ENCODE assay signal across 42 mouse cellular contexts in genomic region chr5:120670132-120670531, GRCm38 (mm10). TPM values are rescaled to one million over a fixed set of nuclear protein-coding genes. Genes with fewer than 3 reads are reported as not detected.
"Had no signal": no experiment of that assay in that cellular context is flagged by ENCODE, and none has a peak within 500 bp of the region (broad histone marks: within the 10 kb centered on the region; RNA-seq: fewer than 3 reads in every experiment).

No protein-coding gene starts in this region.

- H3K9me3 ChIP-seq: heart, embryonic 10.5 days; heart, embryonic 12.5 days; heart, embryonic 13.5 days; heart, embryonic 15.5 days; hindbrain, embryonic 10.5 days; hindbrain, embryonic 12.5 days; hindbrain, embryonic 13.5 days; hindbrain, embryonic 15.5 days; intestine, embryonic 15.5 days; kidney, embryonic 15.5 days had no signal

- H3K27me3 ChIP-seq: hindbrain, embryonic 15.5 days had no signal

- H3K4me2 ChIP-seq: heart, embryonic 11.5 days; heart, embryonic 12.5 days; heart, embryonic 13.5 days; heart, embryonic 15.5 days; hindbrain, embryonic 12.5 days; hindbrain, embryonic 13.5 days; hindbrain, embryonic 15.5 days; intestine, embryonic 15.5 days; kidney, embryonic 15.5 days had no signal

- DNase-seq: heart, postnatal 10 days; heart, postnatal 14 days; heart, postnatal 36 days; heart, postnatal 4 days; kidney, adult 11 months; kidney, adult 18-20 months; kidney, adult 2 months; kidney, adult 8-10 months; kidney, adult 9 months; kidney, postnatal 10 days; kidney, postnatal 14 days; kidney, postnatal 25 days; kidney, postnatal 36 days; kidney, postnatal 4 days; layer of hippocampus, adult 9-11 months; layer of hippocampus, postnatal 36 days had no signal

- H3K36me3 ChIP-seq: heart, embryonic 10.5 days; heart, embryonic 12.5 days; heart, embryonic 13.5 days; heart, embryonic 15.5 days; hindbrain, embryonic 10.5 days; hindbrain, embryonic 12.5 days; hindbrain, embryonic 13.5 days; hindbrain, embryonic 15.5 days; intestine, embryonic 15.5 days; kidney, embryonic 15.5 days had no signal

- ATAC-seq: hindbrain, postnatal 0 days; inflammation-experienced regulatory T-cells, adult 6 months; intestine, embryonic 15.5 days; intestine, embryonic 16.5 days; intestine, postnatal 0 days had no signal

- H3K4me3 ChIP-seq: heart, embryonic 10.5 days; heart, embryonic 12.5 days; heart, embryonic 13.5 days; heart, embryonic 15.5 days; hindbrain, embryonic 10.5 days; hindbrain, embryonic 12.5 days; hindbrain, embryonic 13.5 days; hindbrain, embryonic 15.5 days; intestine, embryonic 15.5 days; kidney, embryonic 15.5 days; layer of hippocampus, adult 2 months; left cerebral cortex, adult 2 months had no signal

- H3K27ac ChIP-seq: heart, embryonic 10.5 days; heart, embryonic 13.5 days; heart, embryonic 15.5 days; hindbrain, embryonic 10.5 days; hindbrain, embryonic 12.5 days; hindbrain, embryonic 13.5 days; hindbrain, embryonic 15.5 days; hindbrain, postnatal 0 days; intestine, embryonic 15.5 days; kidney, embryonic 15.5 days; kidney, postnatal 0 days; left cerebral cortex, adult 2 months had no signal

- H3K9ac ChIP-seq: heart, embryonic 12.5 days; heart, embryonic 13.5 days; heart, embryonic 15.5 days; hindbrain, embryonic 12.5 days; hindbrain, embryonic 13.5 days; hindbrain, embryonic 15.5 days; intestine, embryonic 15.5 days; kidney, embryonic 15.5 days had no signal

- H3K4me1 ChIP-seq: heart, embryonic 12.5 days; heart, embryonic 13.5 days had no signal

RNA-seq across cellular contexts. Expression of gene Rasal1, which starts 21.5 kb away (rescaled TPM):
- polyA plus RNA-seq: heart, embryonic 12.5 days; heart, embryonic 14.5 days; heart, postnatal 0 days; hindbrain, embryonic 11.5 days had no signal

RNA-seq across cellular contexts. Expression of gene Cfap73, which starts 36.1 kb away (rescaled TPM):
- polyA plus RNA-seq: heart, embryonic 11.5 days; heart, embryonic 12.5 days; heart, embryonic 13.5 days; heart, embryonic 14.5 days; heart, embryonic 15.5 days; heart, embryonic 16.5 days; heart, postnatal 0 days; inflammation-experienced regulatory T-cells, adult 6 months; intestine, embryonic 14.5 days; intestine, embryonic 15.5 days; intestine, embryonic 16.5 days; intestine, postnatal 0 days; kidney, adult 2 months; kidney, embryonic 14.5 days; kidney, embryonic 15.5 days; kidney, embryonic 16.5 days; kidney, postnatal 0 days; large intestine, adult 2 months had no signal
